Mouse (Mus musculus) spleen, adult 18-20 months (tissue): ENCODE measurements around the gene Foxi1.
"Not testable (repeated sequence)": the region's sequence is repeated elsewhere in the genome, so short reads cannot be mapped to it uniquely, and the experiment has no call there.

Experiments used
- DNase-seq, 2 experiments: peaks; one replicate each; pipeline ENCODE4 v3.0.0; 2022; ENCODE audit warnings: mixed read lengths in 2 of 2

The Foxi1 gene

GRCm38 (mm10) chr11:34207989-34208388 is at the start of gene Foxi1:
Gene Foxi1 (minus strand): TSS chr11:34208089.
- no peak for DNase-seq

GRCm38 (mm10) chr11:34242979-34243378 is 35.1 kb upstream of the Foxi1 start:
- no peak for DNase-seq

- no peak for DNase-seq
These were observed 32.4 kb upstream of the Foxi1 start for GRCm38 (mm10) chr11:34240252-34240651.

- DNase-seq: no peak
These were observed 31.8 kb upstream of the Foxi1 start for GRCm38 (mm10) chr11:34239691-34240090.

GRCm38 (mm10) chr11:34236885-34237284 is 29.0 kb upstream of the Foxi1 start:
- DNase-seq: no peak

GRCm38 (mm10) chr11:34236091-34236759 is 28.3 kb upstream of the Foxi1 start:
- DNase-seq: peak in 1 of 2 experiments; percentile 36

GRCm38 (mm10) chr11:34228758-34229364 is 21.0 kb upstream of the Foxi1 start:
- peak in 1 of 2 experiments; percentile 50 for DNase-seq

- DNase-seq: no peak
These were observed 19.3 kb upstream of the Foxi1 start for GRCm38 (mm10) chr11:34227180-34227579.

- not testable (repeated sequence) for DNase-seq
These were observed 12.7 kb upstream of the Foxi1 start for GRCm38 (mm10) chr11:34220596-34220995.

- DNase-seq: peak in 1 of 2 experiments; percentile 50
These were observed 5.0 kb upstream of the Foxi1 start for GRCm38 (mm10) chr11:34212853-34213252.

GRCm38 (mm10) chr11:34202769-34203168 is 5.1 kb downstream of the Foxi1 start:
- no peak for DNase-seq

GRCm38 (mm10) chr11:34195142-34195541 is 12.7 kb downstream of the Foxi1 start:
- no peak for DNase-seq

- no peak for DNase-seq
These were observed 13.5 kb downstream of the Foxi1 start for GRCm38 (mm10) chr11:34194158-34194941.

- no peak for DNase-seq
These were observed 14.2 kb downstream of the Foxi1 start for GRCm38 (mm10) chr11:34193658-34194057.

GRCm38 (mm10) chr11:34184266-34184665 is 23.6 kb downstream of the Foxi1 start:
- no peak for DNase-seq

- peak; percentile 8 to 9 for DNase-seq
These were observed 26.4 kb downstream of the Foxi1 start for GRCm38 (mm10) chr11:34181214-34182117.

- no peak for DNase-seq
These were observed 29.1 kb downstream of the Foxi1 start for GRCm38 (mm10) chr11:34178752-34179151.

- no peak for DNase-seq
These were observed 31.5 kb downstream of the Foxi1 start for GRCm38 (mm10) chr11:34176371-34176770.

GRCm38 (mm10) chr11:34171221-34171620 is 36.7 kb downstream of the Foxi1 start:
- DNase-seq: no peak

GRCm38 (mm10) chr11:34169464-34169894 is 38.4 kb downstream of the Foxi1 start:
- no peak for DNase-seq

- DNase-seq: no peak
These were observed 41.5 kb downstream of the Foxi1 start for GRCm38 (mm10) chr11:34166392-34166791.

- no peak for DNase-seq
These were observed 42.6 kb downstream of the Foxi1 start for GRCm38 (mm10) chr11:34165278-34165677.

- no peak for DNase-seq
These were observed 49.0 kb downstream of the Foxi1 start for GRCm38 (mm10) chr11:34158916-34159315.
